ENCODE assay signal across 16 mouse cellular contexts in the genomic region with DNA sequence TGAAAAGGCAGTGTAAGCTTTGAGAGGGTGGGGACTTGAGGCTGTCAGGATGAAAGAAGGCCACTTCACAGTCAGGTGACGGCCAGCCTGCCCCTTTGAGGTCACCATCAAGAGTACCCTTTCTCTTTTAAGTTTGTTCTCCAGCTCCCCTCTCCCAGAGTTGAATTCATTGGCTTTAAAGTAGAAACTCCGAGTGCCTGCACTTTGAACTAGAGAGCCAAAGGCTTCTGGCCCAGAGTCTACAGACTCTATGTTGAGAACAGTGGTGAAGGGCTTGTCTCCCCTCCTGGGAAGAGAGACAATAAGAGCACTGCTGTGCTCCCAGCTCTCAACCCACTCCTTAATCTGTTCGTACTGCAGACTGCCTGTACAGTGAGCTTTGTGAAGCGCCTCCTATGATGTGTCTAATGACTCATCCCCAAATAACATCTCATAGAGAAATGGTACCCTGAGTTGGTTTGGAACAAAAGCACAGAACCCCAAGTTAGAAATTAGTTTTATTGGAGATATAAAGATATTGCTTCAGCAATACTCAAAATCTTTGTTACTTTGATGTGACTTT. TPM values are rescaled to one million over a fixed set of nuclear protein-coding genes. Genes with fewer than 3 reads are reported as not detected.
"Had no signal": no experiment of that assay in that cellular context is flagged by ENCODE, and none has a peak within 500 bp of the region (broad histone marks: within the 10 kb centered on the region; RNA-seq: fewer than 3 reads in every experiment).

No protein-coding gene starts in this region.

- ATAC-seq: liver, postnatal 0 days had no signal

- H3K9ac ChIP-seq: limb, embryonic 12.5 days; liver, embryonic 13.5 days; liver, postnatal 0 days; lung, embryonic 15.5 days; neural tube, embryonic 12.5 days had no signal

- H3K27ac ChIP-seq: limb, embryonic 12.5 days; liver, embryonic 13.5 days; lung, embryonic 15.5 days; neural tube, embryonic 12.5 days had no signal

- H3K36me3 ChIP-seq: limb, embryonic 12.5 days; liver, embryonic 13.5 days; lung, embryonic 15.5 days; neural tube, embryonic 12.5 days had no signal

- H3K4me1 ChIP-seq: limb, embryonic 12.5 days; liver, embryonic 13.5 days; lung, embryonic 15.5 days; neural tube, embryonic 12.5 days had no signal

- DNase-seq: kidney, adult 11 months; kidney, postnatal 14 days; layer of hippocampus, postnatal 36 days; liver; liver, embryonic 13.5 days; liver, postnatal 0 days; retina, postnatal 1 day; right cerebral cortex, postnatal 4 days; spleen, adult 18-20 months; thymus, adult 18-20 months; thymus, postnatal 14 days had no signal

- H3K27me3 ChIP-seq: limb, embryonic 12.5 days; liver, embryonic 13.5 days; lung, embryonic 15.5 days; neural tube, embryonic 12.5 days had no signal

- H3K4me2 ChIP-seq: limb, embryonic 12.5 days; liver, embryonic 13.5 days; lung, embryonic 15.5 days; neural tube, embryonic 12.5 days had no signal

- H3K4me3 ChIP-seq: limb, embryonic 12.5 days; liver, embryonic 13.5 days; lung, embryonic 15.5 days; neural tube, embryonic 12.5 days had no signal

- H3K9me3 ChIP-seq: limb, embryonic 12.5 days; liver, embryonic 13.5 days; lung, embryonic 15.5 days; neural tube, embryonic 12.5 days had no signal

RNA-seq across cellular contexts. Expression of gene Hgd, which starts 46.5 kb away (rescaled TPM):
- polyA plus RNA-seq: large intestine, adult 2 months; neural tube, embryonic 12.5 days; stomach, embryonic 14.5 days had no signal
